Mouse (Mus musculus) kidney, postnatal 10 days (tissue): ENCODE results near the gene Gpr146.
"Not testable (repeated sequence)": the region's sequence is repeated elsewhere in the genome, so short reads cannot be mapped to it uniquely, and the experiment has no call there.

Experiments
- DNase-seq: peaks from one replicate; pipeline ENCODE4 v3.0.0; 2021; ENCODE audit warnings: mixed read lengths

Gpr146 gene

GRCm38 (mm10) chr5:139383234-139383633 lies 5.7 kb downstream of the Gpr146 start:
- DNase-seq = no peak

- DNase-seq = peak; percentile 66
Observed at GRCm38 (mm10) chr5:139384531-139384930, 7.0 kb downstream of the Gpr146 start.

- DNase-seq = no peak
Observed at GRCm38 (mm10) chr5:139386047-139386446, 8.6 kb downstream of the Gpr146 start.

GRCm38 (mm10) chr5:139387329-139388194 lies 10.1 kb downstream of the Gpr146 start:
- DNase-seq = peak; percentile 66

- DNase-seq = peak; percentile 51
Observed at GRCm38 (mm10) chr5:139388195-139388570, 10.7 kb downstream of the Gpr146 start.

GRCm38 (mm10) chr5:139388694-139389675 lies 11.5 kb downstream of the Gpr146 start:
- no peak for DNase-seq

GRCm38 (mm10) chr5:139389676-139390061 lies 12.2 kb downstream of the Gpr146 start:
- DNase-seq = peak; percentile 64

GRCm38 (mm10) chr5:139390324-139391119 lies 13.0 kb downstream of the Gpr146 start:
- not testable (repeated sequence) for DNase-seq

GRCm38 (mm10) chr5:139391309-139391990 lies 14.0 kb downstream of the Gpr146 start:
- peak; percentile 48 for DNase-seq

- DNase-seq = no peak
Observed at GRCm38 (mm10) chr5:139392219-139393196, 15.0 kb downstream of the Gpr146 start.

- no peak for DNase-seq
Observed at GRCm38 (mm10) chr5:139393197-139393588, 15.7 kb downstream of the Gpr146 start.

- no peak for DNase-seq
Observed at GRCm38 (mm10) chr5:139394399-139394798, 16.9 kb downstream of the Gpr146 start.

- DNase-seq = no peak
Observed at GRCm38 (mm10) chr5:139395528-139395927, 18.0 kb downstream of the Gpr146 start.

- DNase-seq = no peak
Observed at GRCm38 (mm10) chr5:139397359-139397916, 19.9 kb downstream of the Gpr146 start.

- peak; percentile 94 for DNase-seq
Observed at GRCm38 (mm10) chr5:139397959-139398753, 20.7 kb downstream of the Gpr146 start.

GRCm38 (mm10) chr5:139398786-139399185 lies 21.3 kb downstream of the Gpr146 start:
- DNase-seq = no peak

GRCm38 (mm10) chr5:139399991-139400390 lies 22.5 kb downstream of the Gpr146 start:
- DNase-seq = no peak

- no peak for DNase-seq
Observed at GRCm38 (mm10) chr5:139402106-139402505, 24.6 kb downstream of the Gpr146 start.

- DNase-seq = no peak
Observed at GRCm38 (mm10) chr5:139403692-139404260, 26.3 kb downstream of the Gpr146 start.
